Mouse (Mus musculus): Measurements from ENCODE around the gene Nudt5. TPM values are rescaled to one million over a fixed set of nuclear protein-coding genes. Genes with fewer than 3 reads are reported as not detected.
"Not testable (repeated sequence)": the region's sequence is repeated elsewhere in the genome, so short reads cannot be mapped to it uniquely, and the experiment has no call there.

Nudt5 gene
- total and polyA plus RNA-seq, 3 experiments = 4.3 to 12.8 (median 12.4) TPM

DNA sequence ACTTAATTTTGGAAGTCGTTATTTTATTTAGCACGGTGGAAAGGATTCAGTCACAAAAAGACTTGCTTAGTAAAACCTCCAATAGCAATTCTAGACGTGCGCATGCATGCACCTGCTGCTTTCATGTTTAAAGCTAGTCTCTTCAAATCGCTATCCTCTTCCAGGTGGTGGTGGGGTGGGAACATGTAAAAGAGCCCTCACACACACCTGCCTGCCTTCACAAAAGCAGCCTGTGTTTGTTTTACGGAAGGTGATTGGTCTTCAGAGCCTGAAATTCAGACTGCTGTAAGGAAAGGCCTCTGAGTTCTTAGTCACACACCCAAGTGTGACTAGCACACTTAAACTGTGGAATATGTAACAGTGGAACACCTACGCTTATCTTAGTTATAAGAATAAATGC lies 39.6 kb upstream of the Nudt5 start:
- H3K27ac ChIP-seq = no peak overlapping the region
- TF ChIP-seq CTCF (IDR thresholded peaks at IDR 0.05) (no peak), EP300 (IDR thresholded peaks at IDR 0.05; ENCODE audit: insufficient read depth, low read depth, low read length) (no peak), POLR2A (IDR thresholded peaks at IDR 0.05; ENCODE audit: insufficient read depth, low read depth, low read length) (no peak)
- H3K4me1 ChIP-seq (ENCODE audit: control insufficient read depth, insufficient read depth, low read length) = no peaks in the 10 kb centered on the region; the same call in 1 of the 2 replicates
- 95% methylated on average over 7 of the region's 7 CpGs for WGBS
- no peaks in the 10 kb centered on the region; the same call in 1 of the 2 replicates for H3K36me3 ChIP-seq (ENCODE audit: control insufficient read depth, insufficient read depth, low read length)
- intact Hi-C loops (cut with DNase I) = loop anchor here (5.0 to 10.0 kb wide), 3 partner anchors 90 to 720 kb away; partner anchors contain the start of gene Camk1d
- no peaks in the 10 kb centered on the region for H3K79me2 ChIP-seq (replicated peaks; ENCODE audit: control insufficient read depth, insufficient read depth, low read length)
- no peak overlapping the region for H3K4me3 ChIP-seq
- no peaks in the 10 kb centered on the region for H3K27me3 ChIP-seq (ENCODE audit: control insufficient read depth, insufficient read depth, low read length)
- no peak for DNase-seq
- H3K9ac ChIP-seq (ENCODE audit: low read depth, low read length) = no peak overlapping the region

DNA sequence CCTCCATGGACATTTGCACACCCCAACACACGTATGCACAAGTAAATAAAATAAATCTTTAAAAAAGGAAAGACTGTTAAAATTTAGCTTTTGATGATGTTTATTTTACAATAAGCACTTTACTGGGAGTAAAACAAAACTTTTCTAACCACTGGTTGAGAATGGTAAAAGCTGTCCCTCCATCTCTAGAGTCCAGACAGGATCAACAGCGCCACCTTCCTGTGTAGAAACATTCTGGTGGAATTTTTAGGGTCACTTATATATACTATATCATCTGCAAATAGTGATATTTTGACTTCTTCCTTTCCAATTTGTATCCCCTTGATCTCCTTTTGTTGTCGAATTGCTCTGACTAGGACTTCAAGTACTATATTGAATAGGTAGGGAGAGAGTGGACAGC lies 38.6 kb upstream of the Nudt5 start:
- not testable (repeated sequence) for H3K27ac ChIP-seq; H3K79me2 ChIP-seq (replicated peaks; ENCODE audit: control insufficient read depth, insufficient read depth, low read length); H3K36me3 ChIP-seq (ENCODE audit: control insufficient read depth, insufficient read depth, low read length); H3K27me3 ChIP-seq (ENCODE audit: control insufficient read depth, insufficient read depth, low read length); H3K4me1 ChIP-seq (ENCODE audit: control insufficient read depth, insufficient read depth, low read length); H3K9ac ChIP-seq (ENCODE audit: low read depth, low read length); DNase-seq; H3K4me3 ChIP-seq
- WGBS = 83% methylated on average over 3 of the region's 3 CpGs
- intact Hi-C loops (cut with DNase I) = loop anchor here (5.0 to 10.0 kb wide), 3 partner anchors 91 to 721 kb away; partner anchors contain the start of gene Camk1d
- peak; percentile 60 for TF ChIP-seq CTCF (IDR thresholded peaks at IDR 0.05)

DNA sequence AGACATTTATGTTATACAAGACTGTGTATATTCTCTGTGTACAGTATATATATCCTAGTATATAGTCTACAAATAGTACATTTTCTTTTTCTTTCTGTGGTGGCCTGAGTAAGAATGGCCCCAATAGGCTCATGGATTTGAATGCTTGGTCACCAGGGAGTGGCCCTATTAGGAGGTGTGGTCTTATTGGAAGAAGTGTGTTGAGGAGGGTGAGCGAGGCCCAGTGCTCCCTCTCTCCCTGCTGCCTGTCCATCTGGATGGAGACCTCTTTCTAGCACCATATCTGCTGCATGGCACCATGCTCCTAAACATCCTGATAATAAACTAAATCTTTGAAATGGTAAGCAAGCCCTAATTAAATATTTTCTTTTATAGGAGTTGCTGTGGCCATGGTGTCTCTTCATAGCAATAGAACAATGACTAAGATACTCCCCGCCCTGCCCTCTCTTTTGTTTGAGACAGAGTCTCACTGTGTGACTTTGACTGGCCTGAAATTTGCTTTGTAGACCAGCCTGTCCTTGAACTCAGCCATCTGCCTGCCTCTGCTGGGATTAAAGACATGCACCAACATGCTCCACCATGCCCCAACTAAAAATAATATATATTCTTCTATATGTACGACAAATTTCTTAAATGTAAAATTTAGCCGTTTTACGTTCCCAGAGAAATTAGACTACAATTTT lies 34.6 kb upstream of the Nudt5 start:
- H3K79me2 ChIP-seq (replicated peaks; ENCODE audit: control insufficient read depth, insufficient read depth, low read length) = no peaks in the 10 kb centered on the region
- no peak overlapping the region for H3K27ac ChIP-seq
- intact Hi-C loops (cut with DNase I) = no loop called here
- no peaks in the 10 kb centered on the region for H3K27me3 ChIP-seq (ENCODE audit: control insufficient read depth, insufficient read depth, low read length)
- no peak for DNase-seq
- H3K4me3 ChIP-seq = no peak overlapping the region
- no peak overlapping the region for H3K9ac ChIP-seq (ENCODE audit: low read depth, low read length)
- H3K36me3 ChIP-seq (ENCODE audit: control insufficient read depth, insufficient read depth, low read length) = no peaks in the 10 kb centered on the region; the same call in 1 of the 2 replicates
- 97% methylated on average over 5 of the region's 5 CpGs for WGBS
- TF ChIP-seq CTCF (IDR thresholded peaks at IDR 0.05) (no peak), EP300 (IDR thresholded peaks at IDR 0.05; ENCODE audit: insufficient read depth, low read depth, low read length) (no peak)
- no peaks in the 10 kb centered on the region for H3K4me1 ChIP-seq (ENCODE audit: control insufficient read depth, insufficient read depth, low read length)

DNA sequence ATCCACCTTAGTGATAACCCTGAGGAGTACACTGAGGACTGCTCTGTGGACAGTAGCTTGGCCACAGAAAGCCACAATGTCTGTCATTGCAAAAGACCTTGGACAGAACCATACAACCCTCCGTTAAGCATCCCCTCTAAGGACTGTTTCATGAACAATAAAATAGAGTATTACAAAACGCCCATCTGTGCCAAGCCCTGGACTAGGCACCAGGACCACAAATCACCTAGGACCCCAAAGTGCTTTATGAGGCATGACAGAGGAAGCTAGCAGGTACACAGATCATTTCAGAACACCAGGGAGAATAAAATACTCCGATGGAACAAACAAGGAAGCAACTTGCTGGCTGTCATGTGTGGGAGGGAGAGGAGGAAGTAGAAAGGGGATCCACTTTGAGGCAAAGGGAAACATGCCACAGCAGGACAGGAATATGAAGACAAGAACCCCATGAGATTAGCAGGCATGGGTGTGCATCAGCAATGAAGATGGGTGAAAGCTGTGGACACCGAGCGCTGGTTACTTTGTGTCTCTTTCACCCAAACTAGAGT lies 33.5 kb upstream of the Nudt5 start:
- no peaks in the 10 kb centered on the region; the same call in 1 of the 2 replicates for H3K36me3 ChIP-seq (ENCODE audit: control insufficient read depth, insufficient read depth, low read length)
- no peaks in the 10 kb centered on the region for H3K27me3 ChIP-seq (ENCODE audit: control insufficient read depth, insufficient read depth, low read length)
- H3K4me3 ChIP-seq = no peak overlapping the region
- H3K9ac ChIP-seq (ENCODE audit: low read depth, low read length) = no peak overlapping the region
- no peak for TF ChIP-seq CTCF (IDR thresholded peaks at IDR 0.05)
- no peak for TF ChIP-seq POLR2A (IDR thresholded peaks at IDR 0.05; ENCODE audit: insufficient read depth, low read depth, low read length)
- no peak for TF ChIP-seq EP300 (IDR thresholded peaks at IDR 0.05; ENCODE audit: insufficient read depth, low read depth, low read length)
- 82% methylated on average over 5 of the region's 5 CpGs for WGBS
- H3K79me2 ChIP-seq (replicated peaks; ENCODE audit: control insufficient read depth, insufficient read depth, low read length) = no peaks in the 10 kb centered on the region
- no peaks in the 10 kb centered on the region for H3K4me1 ChIP-seq (ENCODE audit: control insufficient read depth, insufficient read depth, low read length)
- DNase-seq = peak in 1 of 2 experiments; percentile 13
- intact Hi-C loops (cut with DNase I) = no loop called here
- H3K27ac ChIP-seq = no peak overlapping the region

DNA sequence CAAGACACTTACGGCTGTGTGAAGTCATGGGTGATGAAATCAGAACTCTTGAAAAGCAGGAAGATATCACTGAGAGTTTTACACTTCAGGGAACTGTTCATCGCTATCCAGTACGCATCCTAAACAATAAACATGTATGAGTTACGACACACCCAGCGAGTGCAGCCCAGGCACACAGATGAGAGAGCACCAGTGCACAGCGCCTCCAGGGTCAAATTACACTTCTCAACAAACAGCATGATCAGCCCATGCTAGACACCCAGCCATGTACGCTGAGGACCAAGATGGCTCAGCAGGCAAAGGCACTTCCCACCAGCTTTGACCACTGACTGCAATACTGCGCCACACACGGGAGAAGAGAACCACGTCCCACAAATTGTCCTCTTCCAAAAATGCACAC lies 23.6 kb upstream of the Nudt5 start:
- DNase-seq = no peak
- Histone ChIP-seq H3K4me3 (no peak overlapping the region), H3K27me3 (ENCODE audit: control insufficient read depth, insufficient read depth, low read length) (no peaks in the 10 kb centered on the region), H3K79me2 (replicated peaks; ENCODE audit: control insufficient read depth, insufficient read depth, low read length) (no peaks in the 10 kb centered on the region), H3K9ac (ENCODE audit: low read depth, low read length) (no peak overlapping the region), H3K4me1 (ENCODE audit: control insufficient read depth, insufficient read depth, low read length) (no peaks in the 10 kb centered on the region; the same call in 1 of the 2 replicates), H3K27ac (no peak overlapping the region), H3K36me3 (ENCODE audit: control insufficient read depth, insufficient read depth, low read length) (no peaks in the 10 kb centered on the region; the same call in 1 of the 2 replicates)
- TF ChIP-seq EP300 (IDR thresholded peaks at IDR 0.05; ENCODE audit: insufficient read depth, low read depth, low read length) = no peak
- no peak for TF ChIP-seq CTCF (IDR thresholded peaks at IDR 0.05)
- no peak for TF ChIP-seq POLR2A (IDR thresholded peaks at IDR 0.05; ENCODE audit: insufficient read depth, low read depth, low read length)
- intact Hi-C loops (cut with DNase I) = no loop called here
- 89% methylated on average over 10 of the region's 10 CpGs for WGBS

DNA sequence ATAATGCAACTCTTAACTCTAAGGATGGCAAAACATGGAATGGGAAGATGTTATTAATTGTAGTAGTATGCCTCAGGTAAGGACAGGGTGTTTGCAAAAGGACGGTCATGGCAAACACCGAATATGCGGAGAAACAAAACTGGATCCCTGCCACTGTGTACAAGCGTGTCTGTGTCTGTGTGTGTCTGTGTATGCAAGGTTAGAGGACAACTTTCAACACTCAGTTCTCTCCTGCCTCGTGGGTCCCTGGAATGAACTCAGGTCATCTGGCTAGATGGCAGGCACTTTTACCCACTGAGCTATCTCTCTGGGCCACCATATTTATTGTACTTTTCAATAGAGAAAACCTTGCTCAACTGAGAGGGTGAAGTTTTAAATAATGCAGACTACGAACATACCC lies 22.4 kb upstream of the Nudt5 start:
- WGBS = 90% methylated on average over 6 of the region's 6 CpGs
- Histone ChIP-seq H3K27ac (no peak overlapping the region), H3K4me3 (no peak overlapping the region), H3K79me2 (replicated peaks; ENCODE audit: control insufficient read depth, insufficient read depth, low read length) (no peaks in the 10 kb centered on the region), H3K9ac (ENCODE audit: low read depth, low read length) (no peak overlapping the region), H3K36me3 (ENCODE audit: control insufficient read depth, insufficient read depth, low read length) (no peaks in the 10 kb centered on the region; the same call in 1 of the 2 replicates), H3K4me1 (ENCODE audit: control insufficient read depth, insufficient read depth, low read length) (no peaks in the 10 kb centered on the region; the same call in 1 of the 2 replicates), H3K27me3 (ENCODE audit: control insufficient read depth, insufficient read depth, low read length) (no peaks in the 10 kb centered on the region)
- TF ChIP-seq EP300 (IDR thresholded peaks at IDR 0.05; ENCODE audit: insufficient read depth, low read depth, low read length) (no peak), CTCF (IDR thresholded peaks at IDR 0.05) (no peak), POLR2A (IDR thresholded peaks at IDR 0.05; ENCODE audit: insufficient read depth, low read depth, low read length) (no peak)
- intact Hi-C loops (cut with DNase I) = no loop called here
- DNase-seq = no peak

All from heart, adult 2 months (tissue).